Mouse (Mus musculus) c-Kit-positive CD71-positive TER-119-positive erythroid progenitor cells, embryonic 14.5 days (primary cell): ENCODE data around the gene Ube2d3.
A peak's percentile ranks its signal among the peaks of the same experiment; 100 is the strongest.

Source experiments
- DNase-seq: peaks from one replicate; pipeline ENCODE4 v3.0.0-alpha.2; 2013; ENCODE audit warnings: low spot score

Ube2d3 gene

DNA sequence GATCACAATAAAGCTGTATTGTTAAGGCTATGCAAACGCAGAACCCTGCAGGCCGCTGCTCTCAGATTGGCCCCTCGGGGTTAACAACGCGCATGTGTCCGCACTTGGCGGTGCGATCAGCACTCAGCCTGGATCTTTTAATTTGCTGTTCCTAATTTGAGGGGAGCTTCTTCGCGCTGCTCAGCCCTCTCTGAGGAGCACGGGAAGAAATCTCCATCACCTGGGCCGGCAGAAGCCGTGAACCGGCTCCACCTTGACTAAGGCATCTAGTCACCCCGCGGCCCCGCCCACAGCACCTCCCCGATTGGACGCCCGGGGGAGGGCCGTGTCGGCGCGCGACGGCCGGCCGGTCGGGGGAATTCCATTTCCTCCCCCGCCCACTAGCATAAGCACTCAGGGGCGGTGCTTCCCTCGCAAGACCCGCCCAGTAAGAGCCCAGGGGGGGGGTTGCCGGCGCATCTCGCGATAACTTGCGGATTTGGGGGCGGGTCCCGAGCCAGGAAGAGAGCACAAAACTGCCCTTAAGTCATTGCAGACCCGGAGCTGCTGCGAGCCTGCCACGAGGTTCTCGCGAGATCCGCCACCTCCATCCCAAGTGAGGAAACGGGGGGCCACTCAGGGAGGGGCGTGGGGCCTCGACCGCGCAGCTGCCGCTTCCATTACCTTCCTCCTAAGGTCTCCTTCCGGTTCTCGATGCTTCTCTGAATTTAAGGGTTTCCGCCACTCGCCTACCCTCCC, at the start of gene Ube2d3:
Gene Ube2d3 (plus strand): TSS at position 392 of the 738 bp plus-strand sequence.
- peak; percentile 97 for DNase-seq

DNA sequence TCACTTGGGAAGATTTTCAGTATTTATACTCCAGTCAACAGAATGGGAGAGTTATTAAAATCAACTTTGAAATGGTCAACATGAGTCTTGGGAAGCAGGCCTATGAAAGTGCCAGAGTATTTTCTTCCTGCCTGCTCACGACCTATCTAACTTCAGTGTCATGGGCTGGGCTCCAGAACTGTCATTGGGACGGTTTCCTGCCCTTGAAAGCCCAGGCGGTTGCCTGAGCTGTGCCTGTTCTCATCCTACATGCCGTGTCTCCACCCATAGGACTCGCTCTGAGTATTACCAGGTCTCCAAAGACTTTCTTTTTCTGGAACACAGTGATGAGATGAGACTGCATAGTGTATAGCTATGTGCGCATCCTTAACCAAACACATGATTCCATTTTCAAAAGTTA, 44.8 kb upstream of the Ube2d3 start:
- no peak for DNase-seq

DNA sequence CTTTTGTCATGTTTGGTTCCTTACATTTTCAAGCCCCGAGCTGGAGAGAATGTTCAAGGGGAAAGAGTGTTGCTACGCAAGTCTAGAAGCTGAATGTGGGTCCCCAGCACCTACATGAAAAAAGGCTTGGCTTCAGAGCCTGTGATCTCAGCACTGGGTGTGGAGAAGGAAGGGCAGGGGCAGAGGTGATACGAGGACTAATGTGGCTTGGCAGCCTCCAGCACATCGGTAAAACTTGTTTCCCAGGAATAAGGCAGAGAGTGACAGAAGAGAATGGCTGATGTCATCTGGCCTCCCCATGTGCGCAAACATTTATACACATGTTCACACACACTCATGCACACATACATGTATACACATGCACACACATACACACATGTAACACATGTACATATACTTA, 42.9 kb upstream of the Ube2d3 start:
- no peak for DNase-seq

DNA sequence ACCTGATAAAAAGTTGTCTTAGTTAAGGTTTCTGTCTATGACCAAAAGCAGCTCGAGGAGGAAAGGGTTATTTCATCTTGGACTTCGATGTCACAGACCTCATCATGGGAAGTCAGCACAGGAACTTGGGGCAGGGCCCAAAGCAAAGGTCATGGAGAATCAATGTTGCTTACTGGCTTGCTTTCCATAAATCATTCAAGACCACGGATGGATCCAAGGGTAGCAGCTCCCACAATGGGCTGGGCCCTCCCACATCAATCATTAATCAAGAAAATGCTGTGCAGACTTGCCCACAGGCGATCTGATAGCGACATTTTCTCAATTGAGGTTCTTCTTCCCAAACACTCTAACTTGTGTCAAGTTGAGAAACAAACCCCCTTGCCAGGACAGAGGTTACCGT, 41.9 kb upstream of the Ube2d3 start:
- no peak for DNase-seq

DNA sequence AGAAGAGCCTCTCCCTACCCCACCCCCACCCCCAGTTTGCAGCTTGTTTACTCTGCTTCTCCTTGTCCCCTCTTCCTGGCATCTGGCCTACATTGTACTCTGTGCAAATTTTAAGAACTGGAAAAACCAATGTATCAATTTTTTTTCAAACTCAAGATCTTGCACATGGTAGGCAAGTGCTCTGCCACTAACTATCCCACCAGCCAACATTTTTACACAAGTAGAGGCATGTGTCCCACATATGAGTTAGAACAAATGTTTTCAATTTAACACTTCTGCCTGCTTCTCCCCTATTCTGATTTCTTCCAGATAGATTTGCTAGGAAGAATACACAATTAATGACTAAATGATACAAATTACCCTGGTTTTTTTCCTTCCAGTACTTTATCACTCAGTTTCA, 40.8 kb upstream of the Ube2d3 start:
- DNase-seq = no peak

DNA sequence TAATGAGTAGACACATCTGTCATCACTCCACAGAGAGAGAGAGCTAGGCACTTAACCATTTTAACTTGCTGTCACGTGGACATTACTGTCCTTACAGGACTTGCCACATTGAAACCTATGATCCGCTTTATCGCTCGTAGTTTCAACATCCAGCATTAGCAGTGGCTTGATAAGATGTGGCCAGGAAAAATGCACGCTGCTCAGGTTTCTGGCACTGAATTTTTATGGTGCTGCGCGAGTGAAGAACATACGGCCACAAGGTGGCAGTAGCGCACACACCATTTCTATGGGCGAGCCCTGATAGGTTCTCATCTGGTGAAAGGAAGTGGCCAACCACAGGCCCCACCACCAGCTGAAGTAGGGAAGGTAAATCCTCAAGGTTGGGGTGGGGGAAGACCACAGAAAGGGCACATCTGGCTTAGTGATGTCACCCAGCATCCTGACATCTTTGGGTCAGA, 35.7 kb upstream of the Ube2d3 start:
- peak; percentile 79 for DNase-seq

DNA sequence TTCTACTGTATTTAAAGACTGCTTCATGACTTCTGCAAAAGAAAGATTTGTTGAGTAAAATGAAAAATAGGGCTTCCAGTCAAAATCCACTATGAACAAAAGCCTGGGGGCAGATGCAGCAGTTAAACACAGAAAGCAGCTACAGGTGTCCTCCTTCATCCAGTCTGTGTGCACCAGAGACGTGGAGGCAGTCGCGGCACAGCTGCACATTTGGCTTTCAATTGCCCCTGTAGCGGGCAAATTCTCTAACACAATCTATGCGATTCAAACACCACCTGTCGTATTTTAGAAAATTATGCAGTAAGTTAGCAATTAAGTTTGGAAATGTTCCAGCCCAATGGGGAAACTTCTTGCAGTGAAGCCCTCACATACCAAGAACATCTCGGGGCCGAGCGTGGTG, 34.7 kb upstream of the Ube2d3 start:
- DNase-seq = no peak

DNA sequence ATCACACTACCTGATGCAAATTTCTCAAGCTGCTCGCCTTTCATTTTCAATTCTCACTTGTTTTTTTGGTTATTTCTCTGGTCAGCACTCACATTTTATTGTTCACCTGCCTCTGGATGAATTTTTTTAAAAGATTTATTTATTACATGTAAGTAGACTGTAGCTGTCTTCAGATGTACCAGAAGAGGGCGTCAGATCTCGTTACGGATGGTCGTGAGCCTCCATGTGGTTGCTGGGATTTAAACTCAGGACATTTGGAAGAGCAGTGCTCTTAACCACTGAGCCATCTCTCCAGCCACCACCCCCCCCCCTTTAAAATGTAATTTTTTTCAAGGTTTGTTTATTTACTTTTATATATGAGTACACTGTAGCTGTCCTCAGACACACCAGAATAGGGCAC, 34.1 kb upstream of the Ube2d3 start:
- DNase-seq = no peak

DNA sequence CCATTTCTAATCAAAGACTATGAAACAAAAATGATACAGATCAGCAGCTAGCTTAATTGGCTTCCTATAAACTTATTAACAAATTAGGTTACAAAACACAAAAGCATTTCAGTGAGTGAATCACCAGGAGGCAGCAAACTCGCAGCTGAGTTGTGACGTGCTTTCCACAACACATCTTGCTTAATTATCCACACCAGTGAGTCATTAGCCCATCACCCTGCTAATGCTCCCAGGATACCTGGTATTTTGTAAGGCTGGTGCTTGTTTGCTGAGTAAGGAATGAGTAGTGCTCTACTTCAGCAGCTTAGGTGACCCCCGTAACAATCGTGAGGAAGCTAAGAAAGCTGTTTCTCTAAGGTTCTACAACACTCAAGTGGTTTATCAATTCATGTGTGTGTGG, 33.4 kb upstream of the Ube2d3 start:
- no peak for DNase-seq

DNA sequence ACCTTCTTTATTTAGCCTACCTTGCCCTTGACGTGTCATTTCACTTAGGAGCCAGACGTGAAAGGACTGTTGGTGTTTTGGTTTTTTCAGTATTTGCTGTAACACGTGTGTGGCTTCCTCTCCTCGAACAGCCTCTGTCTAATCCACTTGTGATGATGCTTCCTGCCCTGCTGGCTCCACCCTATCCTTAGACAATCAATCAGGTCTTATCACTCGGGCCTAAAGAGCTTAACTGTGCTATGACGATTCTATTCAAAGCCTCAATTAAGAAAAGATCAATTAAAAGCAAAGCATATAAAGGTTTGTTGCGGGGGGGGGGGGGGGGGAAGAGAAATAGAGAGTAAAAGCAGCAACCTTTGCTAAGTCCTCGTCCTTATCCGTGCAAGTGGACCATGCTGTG, 30.6 kb upstream of the Ube2d3 start:
- no peak for DNase-seq

DNA sequence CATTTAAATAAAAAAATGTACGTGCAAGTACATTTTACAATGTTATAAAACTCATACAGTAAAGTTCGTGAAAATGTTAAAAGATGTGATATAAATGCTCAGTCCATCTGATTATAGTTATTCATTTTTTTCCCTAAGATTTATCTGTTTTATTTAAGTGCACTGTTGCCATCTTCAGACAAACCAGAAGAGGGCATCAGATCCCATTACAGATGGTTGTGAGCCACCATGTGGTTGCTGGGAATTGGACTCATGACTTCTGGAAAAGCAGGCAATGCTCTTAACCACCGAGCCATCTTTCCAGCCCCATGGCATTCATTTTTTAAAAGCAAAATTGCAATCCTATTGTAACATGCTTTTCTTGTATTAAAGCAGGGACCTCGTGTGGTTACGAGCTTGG, 28.7 kb upstream of the Ube2d3 start:
- DNase-seq = no peak

DNA sequence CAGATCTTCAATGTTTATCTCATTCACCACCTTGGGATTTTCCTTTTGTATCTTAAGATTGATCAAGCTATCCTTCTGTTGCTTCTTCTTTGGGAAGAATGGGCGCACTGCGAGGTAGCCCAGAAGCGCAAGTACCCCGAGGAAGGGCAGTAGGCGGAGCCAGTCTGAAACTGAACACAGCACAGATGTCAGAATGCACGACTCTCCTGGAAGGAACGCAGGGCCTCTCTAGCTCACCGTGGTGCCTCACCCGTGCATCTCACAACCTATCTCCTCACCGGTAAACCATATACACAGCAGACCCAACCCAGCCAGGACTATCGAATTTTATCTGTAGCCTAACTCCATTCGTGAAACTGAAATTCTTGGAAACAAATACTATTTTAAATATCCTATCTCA, 26.9 kb upstream of the Ube2d3 start:
- no peak for DNase-seq

DNA sequence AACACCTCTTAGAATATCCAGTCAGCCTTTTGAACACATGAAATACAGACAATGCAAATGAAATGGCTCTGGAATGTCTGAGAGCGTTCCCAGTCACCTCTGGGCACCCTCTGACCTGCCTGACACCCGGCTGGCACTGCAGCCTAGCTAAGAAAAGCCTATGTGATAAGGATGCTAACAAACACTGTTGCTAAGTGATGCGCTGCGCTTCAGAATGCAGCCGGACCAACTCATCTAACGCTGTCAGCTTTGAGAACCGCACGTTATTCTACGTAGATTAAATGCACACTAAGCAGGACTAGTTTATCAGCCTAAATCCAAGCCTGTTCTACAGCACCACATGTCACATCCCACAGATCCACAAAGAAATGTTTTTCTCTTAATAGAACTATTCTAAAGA, 26.1 kb upstream of the Ube2d3 start:
- DNase-seq = no peak

DNA sequence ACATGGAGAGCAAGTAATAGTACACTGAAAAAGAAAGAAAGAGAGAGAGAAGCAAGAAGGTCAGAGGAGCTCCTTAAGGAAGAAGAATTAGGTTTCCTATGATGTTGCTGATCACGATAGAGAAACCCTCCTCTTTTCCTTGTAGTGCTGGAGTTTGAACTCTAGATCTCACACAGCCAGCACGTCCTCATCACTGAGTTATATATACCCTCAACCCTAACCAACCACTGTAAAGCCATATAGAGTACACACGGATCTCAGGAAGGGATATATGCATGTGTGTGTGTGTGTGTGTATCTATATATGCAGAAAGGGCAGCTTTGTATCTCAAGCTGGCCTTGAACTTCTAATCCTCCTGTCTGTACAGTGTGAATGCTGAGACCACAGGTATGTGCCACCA, 20.7 kb upstream of the Ube2d3 start:
- DNase-seq = no peak

DNA sequence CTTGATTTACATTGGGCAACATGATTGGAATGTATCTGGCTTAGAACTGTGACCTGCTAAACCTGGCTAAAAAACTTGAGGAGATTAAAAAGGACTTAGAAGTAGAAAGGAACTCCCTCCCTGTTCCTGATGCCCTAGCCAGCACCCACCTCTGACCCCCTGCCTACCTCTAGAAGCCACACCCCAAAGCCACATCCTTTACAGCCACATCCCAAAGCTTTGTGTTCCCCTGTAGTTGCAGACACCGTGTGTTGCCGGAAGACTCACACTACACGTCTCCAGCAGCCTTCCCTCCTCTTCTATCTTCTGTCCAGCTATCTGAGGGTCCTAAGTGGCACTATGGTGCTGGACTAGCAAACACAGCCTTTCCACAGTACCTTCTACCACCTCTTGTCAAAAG, 20.1 kb upstream of the Ube2d3 start:
- DNase-seq = no peak

DNA sequence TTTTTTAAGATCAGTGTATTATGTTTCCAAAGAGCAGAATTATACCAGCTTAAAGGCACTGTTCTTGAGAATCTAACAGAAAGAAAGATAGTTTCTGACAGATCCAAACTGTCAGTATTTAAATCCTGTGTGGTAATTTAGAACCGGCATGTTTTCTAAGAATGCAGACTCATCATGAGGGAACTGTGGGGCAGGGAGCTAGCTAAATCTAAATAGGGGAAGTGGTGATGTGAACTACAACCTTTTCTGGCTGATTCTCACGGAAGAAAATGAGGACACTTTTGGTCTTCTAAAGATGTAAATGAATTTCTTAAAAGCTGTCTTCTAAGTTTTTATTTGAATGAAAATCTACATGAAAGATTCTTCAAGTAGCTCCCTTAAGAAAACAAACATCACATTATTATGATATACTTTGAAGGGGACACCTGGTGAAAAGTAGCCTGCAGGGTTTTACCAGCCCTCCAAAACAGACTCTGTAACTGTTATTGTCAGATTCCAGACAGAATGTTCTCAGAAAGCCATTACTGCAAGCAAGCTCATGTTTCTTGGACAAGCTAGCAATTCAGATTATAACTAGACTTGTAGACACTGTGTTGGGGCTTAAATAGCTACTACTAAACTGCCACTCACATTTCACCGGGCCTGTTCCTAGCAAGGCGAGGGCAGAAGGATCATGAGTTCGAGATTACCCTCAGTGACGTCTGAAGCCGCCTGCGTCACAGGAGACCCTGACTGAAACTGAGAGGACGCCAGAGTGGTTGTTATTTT, 17.2 kb upstream of the Ube2d3 start:
- peak; percentile 48 for DNase-seq

DNA sequence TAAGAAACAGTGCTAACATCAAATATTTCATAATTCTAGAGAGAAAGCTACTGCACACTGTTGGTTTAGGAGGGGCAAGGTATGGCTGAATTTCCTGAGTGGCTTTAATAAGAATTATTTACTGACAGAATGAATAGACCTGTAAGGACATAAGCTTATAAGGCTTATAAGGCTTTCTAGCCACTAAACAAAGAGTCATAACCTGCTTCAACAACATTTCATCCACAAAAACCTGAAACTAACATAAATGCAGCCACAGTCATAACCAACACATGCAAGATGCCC, 16.7 kb upstream of the Ube2d3 start:
- DNase-seq = no peak

DNA sequence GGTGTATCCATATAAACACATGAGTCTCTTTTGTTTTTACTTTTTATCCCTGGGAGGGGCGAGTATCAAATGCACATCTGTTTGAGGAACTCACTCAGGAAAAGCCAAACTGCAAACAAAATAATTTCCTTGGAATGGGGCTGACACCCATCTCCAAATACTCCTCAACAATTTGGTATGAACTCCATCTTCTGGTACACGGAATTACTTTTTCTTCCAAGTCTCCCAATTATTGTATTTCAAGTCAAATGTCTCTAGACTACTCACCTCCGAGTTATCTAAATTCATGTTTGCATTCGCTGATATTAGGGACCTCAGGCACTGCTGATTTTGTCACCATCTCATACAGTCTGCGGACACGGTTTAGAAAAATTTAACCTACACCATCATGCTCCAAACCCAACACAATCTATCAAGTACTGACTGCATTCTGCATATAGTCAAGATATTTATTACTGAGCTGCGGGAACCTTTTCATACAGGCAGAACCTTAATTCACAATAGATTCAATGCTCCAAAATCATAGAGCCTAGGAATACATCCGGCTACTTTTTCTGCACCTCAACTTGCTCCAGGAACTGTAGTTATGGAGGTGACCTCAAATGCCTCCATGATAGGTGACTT, 15.6 kb upstream of the Ube2d3 start:
- DNase-seq = no peak

DNA sequence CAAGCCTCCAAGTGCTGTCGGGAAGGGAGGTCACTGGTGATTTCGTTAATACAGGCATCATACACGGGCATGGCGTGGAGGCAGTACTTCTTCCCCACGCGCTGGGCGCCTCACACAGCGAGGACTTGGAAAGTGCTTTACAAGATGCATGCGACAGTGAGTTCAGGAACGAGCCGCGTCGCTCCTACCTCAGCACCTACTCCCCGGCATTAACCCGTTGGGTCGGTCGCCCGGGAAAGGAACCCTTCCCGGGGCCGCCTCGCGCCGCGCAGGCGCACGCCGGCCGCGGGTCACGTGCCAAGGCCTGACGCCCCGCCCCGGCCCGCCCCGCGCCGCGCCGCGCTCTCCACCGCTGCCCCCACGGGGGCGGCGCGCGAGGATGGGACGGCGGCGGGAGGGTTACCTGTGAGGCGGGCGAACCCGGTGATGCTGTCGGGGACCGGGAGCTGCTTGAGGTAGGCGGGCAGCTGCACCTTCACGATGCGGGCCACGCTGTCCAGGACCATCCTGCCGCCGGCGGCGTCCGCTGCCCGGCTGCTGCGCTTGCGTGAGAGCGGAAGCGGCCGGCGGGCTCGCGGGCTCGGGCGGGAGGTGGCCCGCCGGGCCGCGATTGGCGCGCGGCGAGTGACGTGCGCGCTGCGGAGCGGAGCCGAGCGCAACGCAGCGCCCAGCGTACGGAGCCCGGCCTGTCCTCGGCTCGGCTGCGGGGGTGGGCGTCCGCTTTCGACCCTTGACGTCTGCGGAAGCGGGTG, 14.9 kb upstream of the Ube2d3 start:
- peak; percentile 81 for DNase-seq

DNA sequence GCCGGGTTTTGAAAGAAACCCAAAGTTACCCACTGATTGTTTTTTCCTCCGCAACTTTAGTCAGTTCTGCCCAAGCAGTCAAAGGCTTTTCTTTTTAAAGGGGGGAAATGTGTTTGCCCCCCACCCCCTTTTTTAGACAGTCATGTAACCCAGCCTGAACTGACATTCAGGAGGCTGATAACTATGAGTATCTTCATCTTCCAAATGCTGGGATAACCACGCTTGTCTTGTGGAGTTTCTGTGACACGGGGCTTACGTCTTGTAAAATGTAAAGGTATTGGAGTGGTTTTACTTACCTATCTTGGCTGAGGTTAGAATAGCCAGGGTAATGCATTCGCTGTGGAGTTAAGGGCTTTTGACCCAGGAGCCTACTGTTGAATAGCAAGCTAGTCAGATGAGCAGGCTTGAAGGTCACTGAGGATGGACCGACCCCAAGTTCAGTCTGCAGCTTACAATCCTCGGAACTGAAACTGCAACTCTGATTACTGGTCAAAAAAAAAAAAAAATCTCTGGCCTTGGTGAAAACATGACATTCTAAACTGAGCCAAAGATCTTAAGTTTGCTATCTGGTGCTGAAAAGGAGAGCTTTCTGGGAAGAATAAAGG, 14.2 kb upstream of the Ube2d3 start, which contains the start of gene Cisd2:
Gene Cisd2 (minus strand): TSS at position 318 of the 605 bp plus-strand sequence.
- peak; percentile 34 for DNase-seq

DNA sequence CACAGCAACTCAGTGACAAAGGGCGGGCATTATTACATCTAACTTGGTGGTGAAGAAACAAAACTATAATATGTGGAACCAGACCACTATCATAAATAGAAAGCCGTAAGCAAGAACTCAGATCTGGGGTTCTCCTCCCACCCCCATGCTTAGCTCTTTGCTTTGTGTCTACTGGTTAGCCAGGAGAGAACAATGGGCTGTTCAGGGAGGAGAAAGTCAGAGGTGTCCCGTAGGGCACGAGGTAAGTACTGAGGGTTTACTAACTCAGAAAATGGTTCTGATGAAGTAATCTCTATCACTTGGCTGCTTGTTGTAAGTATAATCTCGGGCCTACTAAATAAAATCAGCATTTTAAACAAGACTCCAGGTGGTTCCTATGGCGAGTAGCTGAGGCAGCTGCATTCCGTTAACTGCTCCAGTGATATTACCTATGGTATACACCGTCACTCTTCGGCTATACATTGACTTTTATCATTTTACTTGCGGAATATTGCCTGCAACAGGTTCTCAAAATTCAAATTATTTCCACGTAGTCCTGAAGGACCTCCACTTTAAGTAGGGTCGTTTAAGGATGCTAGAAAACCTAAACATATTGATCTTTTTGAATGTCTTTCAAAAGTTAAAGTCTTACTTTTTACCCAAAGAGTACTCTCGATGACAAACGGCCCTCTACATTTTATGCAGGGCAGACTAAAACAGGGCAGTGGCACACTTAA, 890 bp upstream of the Ube2d3 start:
- DNase-seq = no peak

DNA sequence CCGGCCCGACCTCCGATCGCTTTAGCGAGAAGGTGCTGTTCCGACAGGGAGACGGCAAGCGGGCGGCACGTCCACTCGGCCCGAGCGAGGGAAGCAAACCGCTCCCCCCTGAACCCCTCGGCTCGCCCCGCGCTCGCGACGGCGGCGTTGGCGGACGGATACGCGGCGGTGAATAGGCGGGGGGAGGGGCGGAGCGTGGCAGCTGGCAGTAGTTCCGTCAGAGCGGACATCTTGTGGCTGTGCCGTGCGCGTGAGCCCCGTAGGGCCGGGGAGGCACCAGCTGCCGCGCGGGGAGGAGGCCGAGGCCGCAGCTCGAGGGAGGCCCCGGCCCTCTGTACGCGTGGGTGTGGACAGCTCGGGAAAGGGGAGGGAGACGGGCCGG, 573 bp downstream of the Ube2d3 start:
- peak; percentile 81 for DNase-seq
